Mouse (Mus musculus) lung, postnatal 14 days (tissue): Measurements from ENCODE around the gene Crygs.

Source experiments
- DNase-seq: peaks from one replicate; pipeline ENCODE4 v3.0.0; 2021

Gene Crygs

DNA sequence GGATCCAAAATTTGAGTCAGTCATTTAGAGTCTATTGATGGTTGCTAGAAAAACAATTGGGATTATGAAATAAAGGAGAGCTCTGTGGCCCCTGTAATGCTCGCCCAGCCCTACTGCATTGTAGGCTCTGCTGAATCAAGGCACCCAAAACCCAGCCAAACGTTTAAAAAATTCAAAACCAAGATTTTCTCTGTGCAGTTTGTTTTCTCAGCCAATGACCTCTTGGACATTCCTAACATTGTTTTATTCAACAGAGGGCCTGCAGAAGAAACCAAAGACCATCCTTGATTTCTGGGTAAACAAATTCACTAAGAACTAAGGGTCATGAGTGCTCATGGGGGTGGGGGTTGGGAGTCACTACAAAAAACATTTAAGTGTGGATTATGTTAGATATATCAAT, at the start of gene Crygs:
TSS of gene Crygs (minus strand) at position 101 of the 400 bp plus-strand sequence.
- DNase-seq, result no peak

DNA sequence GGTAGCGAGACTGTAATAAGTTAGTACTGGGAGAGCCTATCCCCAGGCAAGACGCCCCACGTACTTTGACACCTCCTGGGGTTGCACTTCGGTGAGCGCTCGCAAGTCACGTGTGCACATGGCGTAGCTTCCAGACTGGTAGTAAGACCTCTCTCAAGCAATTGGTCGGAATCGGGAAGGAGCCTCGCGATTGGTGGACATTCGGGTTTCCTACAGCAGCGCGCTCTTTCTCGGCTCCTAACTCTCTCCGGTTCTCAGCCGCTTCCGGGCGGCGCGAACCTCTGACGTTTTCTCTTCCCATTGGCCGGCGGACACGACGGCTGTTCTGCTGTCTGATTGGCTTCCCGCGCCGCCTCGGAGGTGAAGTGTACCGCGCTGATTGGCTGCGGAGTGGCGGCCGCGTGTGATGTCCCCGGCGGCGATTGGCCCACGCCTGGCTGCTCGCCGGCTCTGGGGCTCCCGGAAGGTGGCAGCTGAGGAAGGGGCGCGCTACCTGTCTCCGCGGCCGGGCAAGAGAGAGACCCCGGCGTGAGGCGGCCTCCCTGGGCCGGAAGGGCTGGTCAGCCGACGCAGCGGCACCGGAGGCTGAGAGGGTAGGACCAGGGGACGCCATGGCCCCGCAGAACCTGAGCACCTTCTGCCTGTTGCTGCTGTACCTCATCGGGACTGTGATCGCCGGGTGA, 46.2 kb upstream of the Crygs start, which contains the start of the genes Tbccd1 and Dnajb11:
TSS of gene Tbccd1 (minus strand) at position 239 of the 683 bp plus-strand sequence.
TSS of gene Dnajb11 (plus strand) at position 415 of the 683 bp plus-strand sequence.
- peak; percentile 98 for DNase-seq

GRCm38 (mm10) chr16:22856773-22857172, 45.4 kb upstream of the Crygs start:
- DNase-seq, result no peak

DNA sequence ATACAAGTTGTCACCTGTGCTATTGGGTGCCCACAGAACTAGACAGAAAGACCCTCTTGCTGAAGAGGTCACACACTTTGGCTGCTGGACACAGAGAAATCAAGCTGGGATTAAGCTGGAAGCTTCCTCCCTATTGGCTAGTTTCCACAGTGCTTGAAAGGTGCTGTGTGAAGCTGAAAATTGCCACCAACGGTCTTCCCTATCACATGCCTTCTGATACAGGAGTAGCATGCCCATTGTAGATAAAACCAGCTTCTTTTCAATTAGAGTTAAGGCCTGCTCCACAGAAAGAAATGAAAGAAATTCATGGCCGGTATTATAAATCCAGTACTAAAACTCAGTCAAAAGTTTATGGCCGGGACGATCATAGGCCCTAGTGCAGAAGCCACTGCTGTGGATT, 41.3 kb upstream of the Crygs start:
- no peak for DNase-seq

GRCm38 (mm10) chr16:22848331-22848730, 37.0 kb upstream of the Crygs start:
- DNase-seq, result no peak

DNA sequence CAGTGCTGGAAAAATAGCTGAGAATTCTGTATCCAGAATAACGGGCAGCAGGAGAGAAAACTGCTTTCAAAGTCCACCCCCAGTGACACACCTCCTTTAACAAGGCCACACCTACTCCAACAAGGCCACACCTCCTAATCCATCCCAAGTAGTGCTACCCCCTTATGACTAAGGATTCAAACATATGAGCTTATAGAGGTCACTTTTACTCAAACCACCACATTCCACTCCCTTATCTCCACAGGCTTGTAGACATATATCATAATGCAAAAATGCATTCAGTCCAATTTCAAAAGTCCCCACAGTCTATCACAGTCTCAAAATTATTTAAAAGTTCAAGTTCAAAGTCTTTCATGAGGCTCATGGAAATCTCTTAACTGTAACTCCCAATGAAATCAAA, 36.3 kb upstream of the Crygs start:
- no peak for DNase-seq

DNA sequence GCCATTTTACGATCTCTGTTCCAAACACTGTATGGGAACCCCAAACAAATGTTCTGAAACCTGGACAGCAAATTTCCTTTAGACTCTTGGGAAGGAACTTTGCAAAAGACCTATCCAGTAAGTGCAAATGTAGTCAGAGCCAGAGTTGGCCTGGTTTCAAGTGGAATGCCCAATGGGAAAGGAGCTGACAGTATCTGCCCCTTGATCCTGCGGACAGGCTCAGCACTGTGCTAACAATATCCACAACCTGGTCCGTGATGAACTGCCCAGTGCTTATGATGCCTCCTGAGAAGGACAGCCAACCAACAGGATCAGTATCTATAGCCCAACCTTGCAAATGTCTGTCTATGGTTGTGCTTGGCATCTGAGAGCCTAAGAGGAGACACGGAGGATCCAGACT, 34.1 kb upstream of the Crygs start:
- no peak for DNase-seq

DNA sequence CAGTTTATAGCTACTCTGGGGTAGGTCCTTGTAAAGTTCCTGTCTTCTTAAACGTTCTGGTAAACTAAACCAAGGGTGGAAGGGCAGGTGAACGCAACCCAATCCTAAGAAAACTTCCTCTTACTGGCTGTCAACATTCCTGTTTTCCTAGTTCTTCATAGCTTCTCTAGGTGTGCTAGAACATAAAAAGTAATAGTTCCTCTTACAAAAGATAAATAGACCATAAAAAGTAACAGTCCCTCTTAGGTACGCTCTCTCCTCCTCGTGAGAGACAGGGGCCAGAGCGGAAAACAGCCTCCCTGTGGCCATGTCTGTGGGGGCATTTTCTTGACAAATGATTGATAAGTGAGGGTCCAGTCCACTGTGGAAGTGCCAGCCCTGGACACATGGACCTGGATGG, 33.5 kb upstream of the Crygs start:
- DNase-seq, result no peak

- DNase-seq, result peak; percentile 84
Measured at GRCm38 (mm10) chr16:22844061-22844801, 32.9 kb upstream of the Crygs start.

GRCm38 (mm10) chr16:22842871-22843270, 31.5 kb upstream of the Crygs start:
- no peak for DNase-seq

- DNase-seq, result no peak
Measured at GRCm38 (mm10) chr16:22839146-22839857, 27.9 kb upstream of the Crygs start.

DNA sequence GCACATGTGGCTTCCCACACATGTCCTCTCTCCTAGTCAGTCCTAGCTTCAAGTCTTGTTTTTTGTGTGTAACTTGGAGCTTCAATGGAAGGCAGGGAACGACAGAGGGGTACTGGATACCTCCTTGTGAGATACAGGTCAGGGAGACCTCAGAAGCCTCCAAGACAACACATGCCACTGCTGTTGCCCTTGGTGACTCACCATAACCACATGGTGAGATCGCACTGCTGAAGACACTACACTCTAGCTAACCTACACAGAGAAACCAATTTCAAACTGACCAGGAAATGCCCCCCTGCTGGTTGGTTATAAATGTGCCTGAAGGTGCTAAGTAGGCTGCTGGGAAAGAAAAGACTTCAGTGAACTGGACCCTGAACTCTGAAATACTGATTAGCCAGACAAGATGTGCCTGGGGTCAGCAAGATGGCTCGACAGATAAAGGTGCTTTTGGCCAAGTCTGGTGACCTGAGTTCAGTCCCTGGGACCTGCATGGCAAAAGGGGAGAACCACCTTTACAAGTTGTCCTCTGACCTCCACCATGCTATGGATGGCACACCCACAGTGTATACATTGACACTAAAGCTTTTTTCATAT, 21.7 kb upstream of the Crygs start:
- DNase-seq, result no peak

DNA sequence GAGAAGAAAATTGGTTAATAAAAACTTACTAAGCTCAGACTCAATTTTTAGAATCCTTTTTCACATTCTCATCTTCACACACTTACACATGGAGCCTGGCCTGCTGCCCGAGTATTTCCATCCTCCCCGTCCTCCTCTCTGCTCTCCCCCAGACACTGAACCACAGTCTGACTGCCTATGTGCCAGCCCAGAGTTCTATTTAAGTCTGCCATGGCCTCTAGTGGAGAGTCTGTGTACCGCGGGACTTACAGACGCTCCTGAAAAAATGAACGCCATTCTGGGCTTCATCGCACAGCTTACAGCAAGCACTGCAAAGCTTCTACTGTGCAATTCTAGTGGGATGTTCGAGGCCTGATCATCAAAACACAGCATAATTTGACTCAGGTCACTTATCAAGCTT, 9.4 kb upstream of the Crygs start:
- DNase-seq, result no peak

DNA sequence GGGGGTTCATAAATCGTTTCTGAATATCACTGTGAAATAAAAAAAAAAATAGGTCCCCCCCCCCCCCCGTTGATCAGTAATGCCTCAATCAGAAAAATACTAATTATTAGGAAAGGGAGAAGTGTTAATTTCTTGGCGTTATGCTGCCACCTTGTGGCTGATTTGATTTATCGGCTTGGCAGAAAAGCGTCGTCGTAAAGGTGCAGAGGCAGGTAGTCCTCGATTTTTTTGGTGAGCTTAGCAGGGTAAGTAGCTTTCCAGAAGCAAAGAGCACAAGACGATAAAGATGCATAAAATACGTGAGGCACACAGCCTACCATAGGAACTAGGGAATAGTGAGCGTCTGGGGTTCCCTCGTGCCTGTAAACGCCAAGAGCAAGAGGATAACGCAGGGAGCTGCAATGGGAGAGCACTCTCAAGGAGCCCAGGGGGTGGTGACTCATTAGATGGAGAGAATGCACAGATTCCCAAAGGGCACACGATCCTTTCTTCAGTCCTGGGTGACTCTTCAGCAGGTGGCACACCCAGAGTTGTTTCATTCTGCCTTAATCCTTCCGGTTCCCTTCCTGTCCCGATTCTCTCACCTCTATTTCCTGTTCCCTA, 3.8 kb downstream of the Crygs start:
- peak; percentile 69 for DNase-seq

DNA sequence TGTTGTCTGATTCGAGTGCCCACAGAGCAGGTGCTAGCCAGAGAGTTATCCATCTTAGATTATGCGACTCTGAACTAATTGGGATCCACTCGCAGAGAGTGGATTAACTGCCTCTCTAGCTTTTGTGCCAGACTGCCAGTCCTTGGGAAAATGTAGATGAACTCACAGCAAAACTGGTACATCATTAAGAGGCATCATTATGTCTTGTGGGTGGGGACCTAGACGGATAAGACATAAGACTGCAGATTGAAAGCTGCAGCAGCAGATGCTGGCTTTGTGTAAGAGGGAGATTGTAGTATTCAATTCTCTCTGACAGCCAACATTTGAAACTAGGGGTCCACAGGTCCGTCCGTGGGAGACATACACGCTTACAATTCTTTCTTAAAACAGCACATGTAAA, 8.6 kb downstream of the Crygs start:
- no peak for DNase-seq

DNA sequence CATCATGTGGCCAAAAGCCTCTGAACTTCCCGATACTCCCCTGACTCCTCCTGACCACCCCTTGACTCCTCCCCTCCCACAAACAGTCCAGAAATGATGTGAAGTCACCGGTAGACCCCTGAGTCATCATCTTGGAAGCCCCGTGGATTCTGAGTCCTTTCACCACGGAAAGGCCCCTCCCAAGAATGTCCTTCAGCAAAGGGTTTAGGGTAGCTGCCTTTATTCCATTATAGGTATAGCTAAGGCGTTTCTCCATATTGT, 10.6 kb downstream of the Crygs start:
- DNase-seq, result no peak

GRCm38 (mm10) chr16:22800026-22800848, 11.1 kb downstream of the Crygs start:
- DNase-seq, result no peak

- no peak for DNase-seq
Measured at GRCm38 (mm10) chr16:22798520-22798919, 12.9 kb downstream of the Crygs start.

- DNase-seq, result no peak
Measured at GRCm38 (mm10) chr16:22797521-22797920, 13.9 kb downstream of the Crygs start.

DNA sequence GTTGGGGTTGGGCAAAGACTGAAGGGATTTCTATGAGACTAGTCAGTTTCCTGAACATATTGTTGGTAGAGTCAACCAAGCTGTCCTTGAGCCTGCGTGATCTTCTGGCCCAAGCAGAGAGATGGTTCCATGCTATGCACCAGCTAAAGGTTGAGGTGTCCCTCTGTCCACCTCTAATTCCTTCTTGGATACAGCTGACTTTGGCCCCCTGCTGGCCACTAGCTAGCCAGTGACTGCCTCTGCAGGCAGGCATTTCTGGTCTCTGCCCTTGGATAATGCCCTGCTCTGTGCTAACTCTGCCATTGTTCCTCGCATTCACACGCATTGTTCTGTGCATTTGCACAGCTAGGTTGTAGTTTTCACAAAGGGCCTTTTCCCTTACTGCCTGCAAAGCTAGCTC, 15.9 kb downstream of the Crygs start:
- DNase-seq, result peak; percentile 7

- no peak for DNase-seq
Measured at GRCm38 (mm10) chr16:22791235-22791634, 20.1 kb downstream of the Crygs start.

DNA sequence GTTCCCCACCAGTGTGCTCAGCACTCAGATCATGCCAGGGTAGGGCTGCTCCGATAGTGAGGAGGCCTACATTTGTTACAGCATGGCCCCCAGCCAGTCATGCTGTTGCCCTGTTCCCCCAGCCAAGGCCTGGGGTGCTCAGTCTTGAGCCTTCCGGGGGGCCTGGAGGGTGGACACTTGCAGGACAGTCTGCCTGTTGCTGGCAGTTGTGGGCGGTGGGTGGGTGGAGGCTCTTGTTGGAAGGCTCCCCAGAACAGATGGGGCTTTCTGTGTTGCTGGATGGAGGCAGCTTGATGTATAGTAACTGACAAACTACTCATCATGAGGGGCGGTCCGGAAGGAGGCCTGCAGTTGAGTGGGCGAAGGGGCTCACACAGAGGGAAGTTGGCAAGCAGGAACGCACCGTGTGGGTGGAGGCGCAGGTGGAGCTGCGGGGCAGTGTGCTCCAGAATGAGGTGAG, 21.4 kb downstream of the Crygs start:
- DNase-seq, result no peak
